Mouse (Mus musculus) forebrain, embryonic 16.5 days (tissue): Measurements from ENCODE around the gene Nrip3. TPM values are rescaled to one million over a fixed set of nuclear protein-coding genes. Genes with fewer than 3 reads are reported as not detected.

Experiments used
- ATAC-seq: fragments of 200-750 bp; cut with Nextera tagmentation; 2 replicates; pipeline ENCODE4 v1.8.0; 2017; ENCODE audit warnings: mild to moderate bottlenecking, moderate library complexity
- H3K27ac ChIP-seq: fragments of 300-500 bp; sonication (generic); 2 replicates; pipeline ENCODE4 v1.5.1; 2014; ENCODE audit warnings: low read length, control low read depth
- H3K27me3 ChIP-seq: fragments of 300-500 bp; sonication (generic); replicated peaks from 2 replicates; pipeline ENCODE4 v1.6.1; 2014; ENCODE audit warnings: low read length; ENCODE audit not compliant: control insufficient read depth, insufficient read depth
- H3K36me3 ChIP-seq: fragments of 300-500 bp; sonication (generic); 2 replicates; pipeline ENCODE4 v1.6.1; 2014; ENCODE audit not compliant: control insufficient read depth, insufficient read depth
- H3K4me1 ChIP-seq: fragments of 300-500 bp; sonication (generic); replicated peaks from 2 replicates; pipeline ENCODE4 v1.6.1; 2014; ENCODE audit warnings: low read length; ENCODE audit not compliant: control insufficient read depth, insufficient read depth
- H3K4me2 ChIP-seq: fragments of 300-500 bp; sonication (generic); 2 replicates; pipeline ENCODE4 v1.6.1; 2014; ENCODE audit warnings: mild to moderate bottlenecking, low read length, control low read depth
- H3K4me3 ChIP-seq: fragments of 300-500 bp; sonication (generic); replicated peaks from 2 replicates; pipeline ENCODE4 v1.5.1; 2014; ENCODE audit warnings: mild to moderate bottlenecking, low read length, control low read depth
- H3K9ac ChIP-seq: fragments of 300-500 bp; sonication (generic); replicated peaks from 2 replicates; pipeline ENCODE4 v1.6.1; 2014; ENCODE audit warnings: low read depth, low read length, control low read depth
- H3K9me3 ChIP-seq: fragments of 300-500 bp; sonication (generic); 2 replicates; pipeline ENCODE4 v1.6.1; 2016; ENCODE audit warnings: low read length; ENCODE audit not compliant: control insufficient read depth
- WGBS: fragments of 180-500 bp; shearing (Covaris S2); extraction: QIAGEN DNeasy Blood & Tissue Kit; methylation state at CpG from one replicate; pipeline ENCODE4 v1.1.7; 2014; 5-methylcytosine and 5-hydroxymethylcytosine counted together
- polyA plus RNA-seq: library from polyadenylated mRNA; unstranded; fragments of >200 nt; fragmentation: Nextera tagmentation; extraction: Ambion mirVana; gene quantifications from 2 replicates; pipeline ENCODE4 v1.2.1, GENCODE M21; 2015

Nrip3 gene
- polyA plus RNA-seq, 1 experiment from 2014 or later, result 7.9 TPM

DNA sequence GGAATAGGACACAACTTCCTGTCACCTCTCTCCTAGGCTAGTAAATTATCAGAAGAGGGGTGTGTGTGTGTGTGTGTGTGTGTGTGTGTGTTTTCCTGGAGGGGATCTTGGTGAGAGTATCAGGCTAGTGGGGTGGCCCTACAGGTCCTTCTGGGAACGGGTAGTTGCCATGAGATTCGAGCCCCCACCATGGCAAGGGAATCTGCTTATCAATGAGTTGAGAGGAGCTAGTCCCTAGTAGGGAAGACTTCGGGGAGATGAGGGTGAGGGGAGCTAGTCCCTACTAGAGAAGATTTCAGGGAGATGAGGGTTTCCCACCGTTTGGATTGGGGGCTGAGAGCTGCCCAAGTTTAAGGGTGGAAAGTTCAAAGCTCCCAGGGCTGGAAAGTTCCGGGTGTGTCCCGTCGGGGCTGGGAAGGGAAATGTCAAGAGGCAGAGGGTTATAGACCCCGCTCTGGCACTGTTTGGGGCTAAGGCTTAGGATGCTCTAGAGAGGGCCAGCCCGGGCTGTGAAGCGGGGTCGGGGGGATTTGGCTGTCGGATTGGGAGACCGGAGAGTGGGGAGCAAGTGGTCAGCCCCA is 30.3 kb downstream of the Nrip3 start:
- H3K36me3 ChIP-seq, result no peaks in the 10 kb centered on the region
- peak overlapping the region; percentile 86 for H3K4me3 ChIP-seq
- H3K27me3 ChIP-seq, result no peaks in the 10 kb centered on the region
- H3K27ac ChIP-seq, result peak overlapping the region; percentile 70
- peaks cover 16% of the 10 kb centered on the region for H3K4me1 ChIP-seq
- H3K4me2 ChIP-seq, result peak overlapping the region; percentile 76
- 5% methylated on average over 13 of the region's 13 CpGs for WGBS
- H3K9me3 ChIP-seq, result no peaks in the 10 kb centered on the region
- peak overlapping the region; percentile 90 for H3K9ac ChIP-seq
- ATAC-seq, result peak; percentile 18

GRCm38 (mm10) chr7:109747747-109748146 is 34.1 kb downstream of the Nrip3 start:
- H3K36me3 ChIP-seq, result peaks cover 15% of the 10 kb centered on the region
- H3K9ac ChIP-seq, result no peak overlapping the region
- no peak overlapping the region for H3K27ac ChIP-seq
- H3K4me3 ChIP-seq, result no peak overlapping the region
- 52% methylated on average over 1 of the region's 1 CpGs for WGBS
- ATAC-seq, result no peak
- H3K27me3 ChIP-seq, result no peaks in the 10 kb centered on the region
- H3K4me1 ChIP-seq, result peaks cover 5% of the 10 kb centered on the region
- no peaks in the 10 kb centered on the region for H3K9me3 ChIP-seq
- no peak overlapping the region for H3K4me2 ChIP-seq

GRCm38 (mm10) chr7:109741703-109742102 is 40.1 kb downstream of the Nrip3 start:
- no peaks in the 10 kb centered on the region for H3K9me3 ChIP-seq
- no peak overlapping the region for H3K4me2 ChIP-seq
- no peaks in the 10 kb centered on the region for H3K27me3 ChIP-seq
- no peak overlapping the region for H3K9ac ChIP-seq
- no peak for ATAC-seq
- no peak overlapping the region for H3K27ac ChIP-seq
- no peaks in the 10 kb centered on the region for H3K4me1 ChIP-seq
- H3K4me3 ChIP-seq, result no peak overlapping the region
- H3K36me3 ChIP-seq, result peaks cover 27% of the 10 kb centered on the region
- 92% methylated on average over 4 of the region's 4 CpGs for WGBS

DNA sequence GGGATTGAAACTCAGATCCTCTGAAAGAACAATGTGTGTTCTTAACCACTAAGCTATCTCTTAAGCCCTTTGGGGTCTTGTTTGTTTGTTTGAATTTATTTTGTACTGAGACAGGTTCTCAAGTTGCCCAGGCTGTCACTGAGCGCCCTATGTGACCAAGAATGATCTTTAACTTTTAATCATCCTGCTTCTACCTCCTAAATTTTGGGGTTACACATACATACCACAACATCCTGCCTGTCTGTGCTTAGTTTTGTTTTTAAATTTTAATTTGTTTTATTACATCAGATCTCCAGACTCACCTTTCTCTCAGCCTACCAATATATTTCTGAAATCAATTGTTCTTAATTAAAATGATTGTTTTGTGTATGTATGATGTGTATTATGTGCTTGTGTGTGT is 40.8 kb downstream of the Nrip3 start:
- no peak overlapping the region for H3K27ac ChIP-seq
- 89% methylated on average over 1 of the region's 1 CpGs for WGBS
- ATAC-seq, result no peak
- no peaks in the 10 kb centered on the region for H3K9me3 ChIP-seq
- no peak overlapping the region for H3K9ac ChIP-seq
- no peak overlapping the region for H3K4me2 ChIP-seq
- no peak overlapping the region for H3K4me3 ChIP-seq
- H3K27me3 ChIP-seq, result no peaks in the 10 kb centered on the region
- H3K36me3 ChIP-seq, result peaks cover 33% of the 10 kb centered on the region
- H3K4me1 ChIP-seq, result no peaks in the 10 kb centered on the region

DNA sequence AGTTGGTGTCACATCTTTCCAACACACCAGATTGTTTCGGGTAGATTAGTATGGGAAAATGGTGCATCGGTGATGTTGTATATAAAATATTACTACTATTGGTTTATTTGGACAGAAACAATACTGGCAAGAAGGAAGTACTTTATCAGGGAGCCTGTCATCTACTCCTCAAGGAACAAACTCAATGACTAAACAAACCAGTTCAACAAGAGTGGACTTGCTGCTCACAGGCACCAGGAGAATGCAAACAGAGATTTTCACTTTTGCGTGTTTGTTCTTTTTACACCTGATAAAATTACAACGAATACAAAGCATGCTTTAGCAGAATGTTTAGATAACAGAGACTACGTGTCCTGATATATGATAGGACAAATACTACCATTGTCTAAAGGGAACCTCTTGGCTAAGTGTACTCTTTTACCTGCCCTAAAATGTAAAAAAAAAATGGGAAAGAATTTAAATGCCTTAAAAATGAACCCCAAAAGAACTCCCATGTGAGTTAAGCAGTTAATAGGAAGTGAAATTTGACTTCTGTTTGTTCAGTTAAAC is 41.9 kb downstream of the Nrip3 start:
- Histone ChIP-seq H3K27ac (no peak overlapping the region), H3K4me3 (no peak overlapping the region)
- WGBS, result 94% methylated on average over 5 of the region's 5 CpGs

GRCm38 (mm10) chr7:109734806-109735205 is 47.0 kb downstream of the Nrip3 start:
- no peak for ATAC-seq
- Histone ChIP-seq H3K4me1 (no peaks in the 10 kb centered on the region), H3K27me3 (no peaks in the 10 kb centered on the region), H3K9ac (no peak overlapping the region), H3K36me3 (peaks cover 10% of the 10 kb centered on the region), H3K4me3 (no peak overlapping the region), H3K27ac (no peak overlapping the region), H3K4me2 (no peak overlapping the region), H3K9me3 (no peaks in the 10 kb centered on the region)
- 93% methylated on average over 4 of the region's 4 CpGs for WGBS

More for the DNA sequence above, 41.9 kb downstream of the Nrip3 start:
- no peak for ATAC-seq
- peaks cover 33% of the 10 kb centered on the region for H3K36me3 ChIP-seq
- no peaks in the 10 kb centered on the region for H3K9me3 ChIP-seq
- no peaks in the 10 kb centered on the region for H3K27me3 ChIP-seq
- no peak overlapping the region for H3K4me2 ChIP-seq
- no peak overlapping the region for H3K9ac ChIP-seq
- H3K4me1 ChIP-seq, result no peaks in the 10 kb centered on the region

DNA sequence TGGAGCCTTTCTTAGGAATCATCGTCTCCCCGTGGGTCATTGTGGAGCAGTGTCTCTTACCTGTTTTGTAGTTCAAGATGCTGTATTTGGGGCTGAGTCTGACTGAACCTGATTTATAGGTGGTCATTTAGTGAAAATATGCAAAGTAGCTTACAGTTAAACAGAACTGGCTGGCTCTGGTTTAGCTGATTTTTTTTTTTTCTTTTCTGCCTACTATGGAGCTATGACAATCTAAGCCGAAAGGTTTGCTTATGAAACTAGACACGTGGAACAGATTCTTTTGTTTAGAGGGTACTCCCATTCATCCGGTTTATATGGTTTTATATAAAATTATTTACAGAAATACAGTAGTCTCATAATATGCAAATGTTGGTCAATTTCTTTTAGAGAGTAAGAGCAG is 50.2 kb downstream of the Nrip3 start, which contains the start of gene Ascl3:
TSS of gene Ascl3 (minus strand) at position 101 of the 400 bp plus-strand sequence.
- Histone ChIP-seq H3K4me3 (no peak within 1 kb of the TSS), H3K27ac (no peak within 1 kb of the TSS), H3K36me3 (peaks cover 9% of the 10 kb centered on the region), H3K27me3 (no peaks in the 10 kb centered on the region), H3K4me1 (no peaks in the 10 kb centered on the region), H3K9ac (no peak within 1 kb of the TSS), H3K9me3 (no peaks in the 10 kb centered on the region), H3K4me2 (no peak within 1 kb of the TSS)
- no peak for ATAC-seq
- 88% methylated on average over 5 of the region's 5 CpGs for WGBS

DNA sequence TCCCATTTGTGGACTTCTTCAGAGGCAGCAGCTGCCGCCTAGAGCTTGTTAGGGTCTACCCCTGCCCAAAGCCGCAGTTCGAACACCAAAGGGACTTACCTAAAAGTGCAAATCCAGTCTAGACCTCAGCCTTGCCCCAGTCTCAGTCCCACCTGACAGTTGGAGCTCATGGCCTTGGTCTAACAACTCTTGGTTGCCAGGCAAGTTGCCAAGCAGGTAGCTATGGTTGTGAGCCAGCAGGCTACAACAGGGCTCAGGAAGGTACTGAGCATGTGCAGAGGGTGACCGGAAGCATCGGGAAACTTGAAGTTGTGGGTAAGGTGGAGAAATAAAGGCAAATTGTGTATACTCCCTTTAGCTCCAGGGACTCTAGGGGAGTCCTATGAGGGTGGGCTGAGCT is 58.1 kb downstream of the Nrip3 start, which contains the start of gene BC051019:
TSS of gene BC051019 (minus strand) at position 154 of the 400 bp plus-strand sequence.
- Histone ChIP-seq H3K4me2 (no peak within 1 kb of the TSS), H3K36me3 (no peaks in the 10 kb centered on the region), H3K27ac (no peak within 1 kb of the TSS), H3K4me3 (no peak within 1 kb of the TSS), H3K4me1 (no peaks in the 10 kb centered on the region), H3K9ac (no peak within 1 kb of the TSS), H3K9me3 (no peaks in the 10 kb centered on the region), H3K27me3 (no peaks in the 10 kb centered on the region)
- ATAC-seq, result no peak
- WGBS, result 93% methylated on average over 5 of the region's 5 CpGs

- Histone ChIP-seq H3K9ac (no peak overlapping the region), H3K27ac (no peak overlapping the region), H3K4me2 (no peak overlapping the region), H3K36me3 (no peaks in the 10 kb centered on the region), H3K4me3 (no peak overlapping the region), H3K27me3 (no peaks in the 10 kb centered on the region), H3K4me1 (no peaks in the 10 kb centered on the region), H3K9me3 (no peaks in the 10 kb centered on the region)
- no peak for ATAC-seq
- 95% methylated on average over 8 of the region's 8 CpGs for WGBS
These were observed 58.7 kb downstream of the Nrip3 start for GRCm38 (mm10) chr7:109723114-109723513.
